Mouse (Mus musculus) left cerebral cortex, adult 11 months (tissue): ENCODE measurements at regions not wholly inside any gene's neighbourhood (a gene's known extent, or its start where the extent isn't known, plus 50 kb on each side); places are given as distances from the start of the nearest gene placed in this dataset.

ENCODE experiments used
- DNase-seq: peaks from one replicate; pipeline ENCODE4 v3.0.0; 2022; ENCODE audit warnings: low spot score

- peak; percentile 15 for DNase-seq
Observed at GRCm38 (mm10) chr14:93972858-93973257, 82.4 kb upstream of the Pcdh9 start.

- DNase-seq: peak; percentile 1
Observed at GRCm38 (mm10) chr14:93972174-93972837, 81.8 kb upstream of the Pcdh9 start.

DNA sequence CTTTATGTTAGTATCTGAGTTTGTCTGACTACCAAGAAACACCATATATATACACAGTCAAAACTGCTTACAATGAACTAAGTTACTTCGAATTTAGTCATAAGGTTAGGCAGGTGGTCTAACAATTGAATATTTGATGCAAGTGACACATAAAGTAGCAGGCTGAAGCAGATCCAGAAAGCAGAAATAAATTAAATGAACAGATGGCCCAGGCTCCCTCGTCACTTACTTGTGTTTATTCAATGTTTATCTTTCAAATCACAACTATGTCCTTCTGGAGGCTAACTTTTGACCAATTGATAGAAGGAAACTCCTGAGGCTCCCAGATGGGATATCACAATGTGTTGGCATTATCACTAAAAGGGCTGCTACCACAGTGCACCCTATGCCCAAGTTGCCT is 76.5 kb upstream of the Pcdh9 start:
- DNase-seq: no peak

- DNase-seq: no peak
Observed at GRCm38 (mm10) chr14:93962677-93963049, 72.2 kb upstream of the Pcdh9 start.

GRCm38 (mm10) chr14:93961963-93962676 is 71.6 kb upstream of the Pcdh9 start:
- no peak for DNase-seq
